Mouse (Mus musculus): Measurements from ENCODE around the gene Pgs1. TPM values are rescaled to one million over a fixed set of nuclear protein-coding genes. Genes with fewer than 3 reads are reported as not detected.

The Pgs1 gene
- 32.4 and 44.8 TPM in 2 replicates for polyA plus RNA-seq (2012; rRNA removed)

- no peak for DNase-seq (ENCODE audit: low read depth)
Measured at GRCm38 (mm10) chr11:117986126-117987031, at the start of gene Pgs1. Gene Pgs1 (plus strand): TSS chr11:117986292.

GRCm38 (mm10) chr11:117939004-117939730 is 46.9 kb upstream of the Pgs1 start:
- no peak for DNase-seq (ENCODE audit: low read depth)

DNA sequence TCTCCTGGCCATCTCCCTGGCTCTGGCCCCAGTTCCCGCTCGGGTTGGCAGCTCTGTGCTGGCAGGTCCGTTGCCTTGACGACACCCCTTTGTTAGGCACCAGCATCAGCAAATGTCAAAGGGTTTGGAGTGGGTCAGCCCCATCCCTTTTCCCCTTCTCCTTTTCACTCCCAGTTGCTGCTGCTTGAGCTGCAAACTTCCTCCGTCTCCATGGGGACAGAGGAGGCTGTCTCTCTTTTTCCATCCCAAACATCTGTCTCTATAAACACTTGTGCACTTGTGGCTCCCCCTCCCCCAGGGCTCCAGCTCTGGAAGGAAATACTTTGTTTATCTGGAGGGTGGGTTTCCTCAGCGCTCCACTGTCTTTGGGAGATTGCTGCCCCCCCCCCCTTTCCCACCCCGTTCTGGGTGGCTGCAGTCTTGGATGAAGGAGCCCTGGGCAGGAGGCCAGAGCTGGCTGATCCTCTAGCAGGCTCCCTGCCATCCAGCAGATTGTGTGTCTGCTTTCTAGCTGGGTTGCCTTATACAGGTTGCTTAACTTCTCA is 46.3 kb upstream of the Pgs1 start:
- no peak for DNase-seq (ENCODE audit: low read depth)

DNA sequence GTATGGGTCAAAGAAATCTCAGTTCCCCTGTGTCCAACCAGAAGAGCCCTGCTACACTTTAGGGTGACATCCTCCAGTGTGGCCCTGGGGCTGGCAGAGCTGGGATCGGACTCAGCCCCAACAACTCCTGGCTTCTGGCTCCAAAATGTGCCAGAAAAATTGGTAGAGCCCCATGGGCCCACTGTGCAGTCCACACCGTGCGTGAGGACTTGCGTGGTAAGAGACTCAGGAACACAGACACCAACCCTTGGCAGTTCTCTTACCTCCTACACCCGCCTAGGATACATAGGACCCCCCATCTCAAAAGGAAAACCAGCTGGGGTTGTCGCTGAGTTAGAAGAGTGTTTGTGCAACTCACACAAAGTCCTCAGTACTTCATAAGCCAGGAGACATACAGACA is 45.2 kb upstream of the Pgs1 start:
- DNase-seq (ENCODE audit: low read depth), result no peak

DNA sequence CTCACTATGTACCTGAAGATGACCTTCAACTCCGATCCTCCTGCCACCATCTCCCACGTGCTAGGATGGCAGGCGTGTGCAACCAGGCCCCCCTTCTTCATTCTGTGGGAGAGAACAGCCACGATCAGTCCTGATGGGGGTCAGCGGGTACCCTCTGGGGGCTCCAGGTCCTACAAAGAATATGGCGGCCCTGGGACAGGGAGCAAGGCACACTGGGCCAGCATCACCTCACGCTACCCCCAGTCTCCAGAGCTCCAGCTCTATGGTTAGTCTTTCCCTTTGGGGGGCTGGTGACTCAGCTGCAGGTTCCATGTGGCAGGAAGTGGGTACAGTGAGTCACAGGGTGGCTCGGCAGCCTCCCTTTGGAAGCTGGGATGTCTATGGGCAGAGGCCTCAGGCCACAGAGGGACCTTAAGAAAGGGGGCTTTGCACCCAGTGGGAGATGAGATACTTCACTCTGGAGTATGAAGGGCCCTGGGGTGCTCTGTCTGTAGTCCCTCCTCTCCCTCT is 44.7 kb upstream of the Pgs1 start:
- no peak for DNase-seq (ENCODE audit: low read depth)

DNA sequence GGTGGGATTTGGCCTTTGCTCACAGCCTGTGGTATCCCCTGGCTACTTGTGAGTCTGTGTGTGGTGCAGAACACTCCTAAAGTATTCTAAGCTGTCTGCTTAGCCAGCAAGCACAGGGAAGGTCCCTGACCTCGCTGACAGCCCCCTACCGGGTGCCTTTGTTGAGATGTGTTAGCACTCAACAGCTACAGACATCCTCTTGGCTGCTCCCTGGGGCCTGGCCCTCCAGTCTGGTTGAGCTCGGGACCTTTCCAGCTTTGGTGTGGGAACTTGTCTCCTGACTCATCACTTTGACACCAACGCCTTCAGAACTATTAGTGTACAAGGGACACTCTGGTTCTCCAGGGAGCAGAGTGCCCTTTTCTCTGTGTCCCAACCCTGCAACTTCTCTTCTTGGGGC is 44.2 kb upstream of the Pgs1 start:
- no peak for DNase-seq (ENCODE audit: low read depth)

DNA sequence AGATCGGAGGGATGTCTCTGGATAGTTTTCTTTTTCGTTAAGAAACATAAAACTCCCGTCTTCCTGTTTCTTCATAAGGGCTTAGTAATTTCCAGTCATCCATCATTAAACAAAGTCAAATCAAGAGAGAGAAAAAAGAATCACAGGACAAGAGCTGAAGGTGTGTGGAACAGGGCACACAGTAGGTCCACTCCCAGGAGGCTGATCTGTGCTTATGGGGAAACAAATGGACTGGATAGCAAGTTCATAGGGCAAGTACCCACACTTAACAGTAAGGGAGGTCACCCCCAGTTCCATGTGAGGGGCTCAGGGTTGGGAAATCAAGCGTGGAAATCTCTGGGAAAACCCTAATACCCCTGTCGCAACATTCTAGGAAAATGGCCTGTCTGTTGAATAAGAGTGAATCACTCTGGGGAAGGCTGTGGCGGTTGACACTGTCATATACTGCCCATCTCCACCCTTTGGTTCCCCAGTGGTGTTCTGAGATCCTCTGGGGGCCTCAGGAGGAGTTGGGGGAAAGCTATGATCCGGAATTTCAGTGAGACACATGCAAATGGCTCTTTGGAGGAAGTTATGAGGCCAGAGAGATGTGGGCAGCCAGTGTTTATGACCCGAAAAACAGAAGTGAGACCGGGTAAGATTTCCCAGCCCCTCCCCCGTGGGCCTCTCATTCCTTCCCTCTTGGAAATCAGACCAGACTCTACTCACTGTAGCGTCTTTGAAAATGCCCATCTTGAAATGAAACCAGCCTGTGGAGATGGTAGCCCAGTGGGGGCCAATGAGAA is 39.7 kb upstream of the Pgs1 start:
- no peak for DNase-seq (ENCODE audit: low read depth)

DNA sequence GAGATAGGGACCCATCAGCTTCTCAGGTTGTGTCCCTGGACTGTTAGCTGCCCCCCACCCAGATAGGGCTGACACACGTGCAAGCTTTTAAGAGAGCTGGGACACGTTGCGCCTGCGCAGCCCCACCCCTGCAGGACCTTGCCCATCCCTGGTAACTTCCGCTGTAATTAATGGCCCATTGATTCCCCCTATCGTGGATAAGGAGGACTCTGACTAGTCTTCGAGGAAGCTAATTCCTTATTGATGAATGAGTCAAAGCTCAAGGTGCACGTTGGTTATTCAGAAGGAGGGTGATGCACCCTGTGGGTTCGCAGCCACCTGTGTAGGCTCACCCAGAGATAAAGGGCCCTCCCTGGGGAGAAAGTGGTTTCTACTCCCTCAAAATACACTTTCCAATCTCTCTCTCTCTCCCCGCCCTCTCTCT is 39.1 kb upstream of the Pgs1 start:
- no peak for DNase-seq (ENCODE audit: low read depth)

GRCm38 (mm10) chr11:117949392-117950091 is 36.5 kb upstream of the Pgs1 start:
- DNase-seq (ENCODE audit: low read depth), result no peak

DNA sequence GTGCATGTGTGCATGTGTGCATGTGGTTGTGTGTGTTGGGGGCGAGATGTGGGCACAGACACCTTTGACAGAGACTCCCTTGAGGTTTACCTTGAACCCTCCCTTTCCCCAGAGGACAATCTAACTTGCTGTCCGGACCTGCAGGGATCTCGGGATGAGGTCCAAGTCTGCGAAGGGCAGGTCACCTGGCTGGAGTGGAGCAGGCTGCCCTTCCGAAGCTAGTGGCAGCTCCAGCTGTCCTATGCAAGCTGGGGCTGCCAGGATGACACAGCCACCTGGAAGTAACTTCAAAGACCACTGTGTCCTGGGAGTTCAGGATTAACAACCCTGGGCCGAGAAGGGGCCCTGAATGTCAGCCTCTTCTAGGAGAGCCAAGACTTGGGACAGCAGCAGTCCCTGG is 34.7 kb upstream of the Pgs1 start:
- no peak for DNase-seq (ENCODE audit: low read depth)

DNA sequence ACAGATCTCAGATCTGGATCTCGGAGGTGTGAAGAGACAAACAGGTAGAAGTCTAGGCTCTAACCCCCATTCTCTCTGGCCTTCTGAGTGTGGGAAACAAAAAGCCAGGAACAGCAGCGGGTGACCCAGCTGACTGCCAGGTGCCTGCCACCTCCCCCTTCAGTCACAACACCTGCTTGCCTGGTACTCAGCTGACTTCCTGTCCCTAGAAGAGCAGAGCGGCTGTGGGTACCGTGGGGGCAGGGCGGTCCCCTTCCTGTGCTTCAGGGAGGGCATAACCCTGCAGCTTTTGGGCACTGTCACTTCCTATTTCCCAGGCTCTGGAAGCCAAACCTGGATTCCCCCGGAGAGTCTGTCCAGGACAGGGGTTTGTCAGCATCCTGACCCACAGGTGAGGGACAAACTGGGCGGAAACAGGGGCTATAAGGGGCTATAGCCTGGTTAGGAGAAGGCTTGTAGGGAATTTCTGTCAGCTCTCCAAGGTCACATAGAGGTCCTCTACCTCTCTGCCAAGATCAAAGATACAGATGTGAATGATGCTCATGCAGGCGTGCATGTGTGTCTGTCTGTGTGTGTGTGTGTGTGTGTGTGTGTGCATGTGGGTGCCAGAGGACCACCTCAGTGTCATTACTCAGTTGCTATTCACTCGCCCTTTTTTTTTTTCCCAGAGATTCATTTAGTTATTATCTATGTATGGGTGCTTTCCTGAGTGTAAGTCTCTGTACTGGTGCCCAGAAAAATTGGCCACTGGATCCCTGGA is 33.7 kb upstream of the Pgs1 start:
- no peak for DNase-seq (ENCODE audit: low read depth)

GRCm38 (mm10) chr11:117954094-117954493 is 32.0 kb upstream of the Pgs1 start:
- no peak for DNase-seq (ENCODE audit: low read depth)

DNA sequence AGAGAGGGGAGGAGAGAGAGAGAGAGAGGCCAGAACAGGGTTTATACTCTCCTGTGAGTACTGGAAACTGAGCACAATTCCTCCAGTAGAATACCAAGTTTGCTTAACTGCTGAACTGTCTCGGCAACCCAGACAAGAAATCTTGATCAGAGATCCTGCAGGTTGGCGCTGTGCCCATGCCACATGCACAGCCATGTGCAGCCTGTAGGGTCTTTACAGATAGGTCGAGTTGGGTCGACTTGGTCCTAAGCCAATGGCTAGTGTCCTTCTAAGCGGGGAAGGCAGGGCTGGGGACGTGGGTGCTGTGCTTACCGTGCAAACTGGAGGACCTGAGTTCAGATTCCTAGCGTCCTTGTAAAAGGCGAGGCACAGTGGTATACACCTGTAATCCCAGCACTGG is 31.3 kb upstream of the Pgs1 start:
- no peak for DNase-seq (ENCODE audit: low read depth)

DNA sequence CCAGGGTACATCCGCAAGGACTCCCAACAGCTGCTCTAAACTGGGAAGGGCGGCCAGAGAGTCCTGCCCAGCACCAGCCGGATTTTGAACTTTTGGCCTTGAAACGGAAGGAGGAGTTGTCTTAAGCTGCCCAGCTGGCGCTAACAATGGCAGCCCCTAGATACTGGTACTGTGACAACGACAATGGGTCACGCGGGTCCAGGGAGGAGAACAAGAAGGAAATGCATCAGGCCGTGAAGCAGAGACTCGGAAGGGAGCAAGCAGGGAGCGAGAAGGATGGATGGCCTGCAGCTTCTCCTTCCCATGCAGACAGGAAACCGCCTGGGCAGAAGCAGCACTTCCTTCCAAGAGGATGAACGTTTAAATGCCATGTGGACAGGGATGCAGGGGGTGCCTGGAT is 30.5 kb upstream of the Pgs1 start:
- no peak for DNase-seq (ENCODE audit: low read depth)

GRCm38 (mm10) chr11:117958197-117958596 is 27.9 kb upstream of the Pgs1 start:
- DNase-seq (ENCODE audit: low read depth), result no peak

DNA sequence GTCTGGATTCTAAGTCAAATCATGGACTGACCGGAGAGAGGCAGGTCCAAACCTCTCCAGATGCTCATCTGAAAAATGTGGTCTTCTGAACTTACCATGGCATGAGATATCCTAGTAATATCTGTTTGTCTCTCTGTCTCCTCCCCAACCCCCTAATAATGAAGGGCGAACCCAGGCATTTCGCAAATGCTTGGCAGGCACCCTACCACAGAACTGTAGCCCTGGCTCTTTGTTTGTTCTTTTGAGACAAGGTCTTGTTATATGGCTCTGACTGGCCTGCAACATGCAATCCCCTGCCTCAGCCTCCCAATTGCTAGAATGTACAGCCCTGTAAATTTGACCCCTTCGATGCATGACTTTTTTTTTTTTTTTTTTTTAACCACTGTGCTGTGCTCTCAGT is 26.9 kb upstream of the Pgs1 start:
- DNase-seq (ENCODE audit: low read depth), result no peak

DNA sequence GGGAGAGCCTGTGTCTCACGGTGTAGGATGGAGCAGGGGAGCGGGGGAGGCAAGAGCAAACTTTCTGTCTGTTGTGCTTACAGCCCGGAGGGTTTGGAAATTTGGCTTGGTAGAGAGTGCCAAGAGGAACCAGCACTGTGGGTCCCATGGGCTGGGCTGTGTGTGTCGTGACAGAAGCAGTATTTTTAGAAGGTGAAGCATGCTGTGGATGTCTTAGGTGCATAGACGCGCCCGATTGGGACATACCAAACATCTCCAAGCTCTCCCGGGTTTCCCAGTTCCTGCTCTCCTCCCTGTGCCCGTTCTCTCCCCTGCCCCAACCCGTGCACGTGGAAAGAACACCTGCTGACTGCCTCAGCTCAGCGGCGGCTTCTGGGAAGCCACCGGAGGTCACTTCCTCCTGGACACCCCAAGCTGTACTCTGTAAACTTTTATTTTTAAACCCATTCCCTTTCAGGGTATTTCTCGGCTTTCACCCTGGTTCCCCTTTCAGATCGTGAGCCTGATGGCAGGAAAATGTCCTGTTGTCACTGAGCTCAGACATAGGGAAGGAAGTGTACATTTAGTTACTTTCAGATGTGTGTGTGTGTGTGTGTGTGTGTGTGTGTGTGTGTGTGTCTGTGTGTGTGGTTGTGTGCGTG is 26.2 kb upstream of the Pgs1 start:
- DNase-seq (ENCODE audit: low read depth), result no peak

DNA sequence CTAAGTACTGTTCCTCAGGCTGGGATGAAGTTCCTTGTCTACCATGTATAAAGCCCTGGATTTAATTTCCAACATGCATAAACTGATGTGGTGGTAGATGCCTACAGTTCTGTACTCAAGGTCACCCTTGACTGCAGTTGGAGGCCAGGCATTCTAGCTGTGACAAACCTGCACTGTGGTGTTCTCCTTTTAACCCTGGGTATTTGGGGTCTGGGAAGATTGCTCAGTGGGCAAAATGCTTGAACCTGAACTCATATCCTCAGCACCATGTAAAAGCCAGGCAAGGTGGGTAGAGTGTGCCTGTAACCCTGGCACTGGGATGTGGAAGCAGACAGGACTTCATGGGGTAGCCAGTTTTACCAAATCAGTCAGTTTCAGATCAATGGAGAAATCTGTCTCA is 25.5 kb upstream of the Pgs1 start:
- DNase-seq (ENCODE audit: low read depth), result no peak

- no peak for DNase-seq (ENCODE audit: low read depth)
Measured at GRCm38 (mm10) chr11:117962228-117963067, 23.6 kb upstream of the Pgs1 start.
